Mouse (Mus musculus) heart, postnatal 0 days (tissue): ENCODE results near the gene Vwc2l.

Experiments
- CTCF ChIP-seq: IDR thresholded peaks from 2 replicates; pipeline ENCODE4 v1.5.1; 2016; ENCODE audit warnings: antibody characterized with exemption, control low read depth, low read depth
- EP300 ChIP-seq: IDR thresholded peaks from 2 replicates; pipeline ENCODE4 v1.6.1; 2016; ENCODE audit warnings: antibody characterized with exemption, low read depth

- TF ChIP-seq CTCF = no peak
- TF ChIP-seq EP300 = no peak
Measured at GRCm38 (mm10) chr1:70705821-70706220, 19.7 kb upstream of the Vwc2l start.
